Mouse (Mus musculus): ENCODE data around the gene Bub1b. TPM values are rescaled to one million over a fixed set of nuclear protein-coding genes. Genes with fewer than 3 reads are reported as not detected.

Gene Bub1b
- polyA plus RNA-seq, 1 experiment from 2014 or later: 10.7 TPM

Other genes with a start within 250 kb of the Bub1b start
- gene Gpr176, start 224.8 kb upstream of the Bub1b start, polyA plus RNA-seq (2015; fragmentation: Nextera tagmentation; extraction: Ambion mirVana): 6.5 and 6.8 TPM in 2 replicates
- gene Eif2ak4, start 209.6 kb upstream of the Bub1b start, polyA plus RNA-seq (2015; fragmentation: Nextera tagmentation; extraction: Ambion mirVana): 8.5 and 10.0 TPM in 2 replicates
- gene Srp14, start 118.5 kb upstream of the Bub1b start, polyA plus RNA-seq (2015; fragmentation: Nextera tagmentation; extraction: Ambion mirVana): 303 and 315 TPM in 2 replicates
- 3.3 and 4.3 TPM in 2 replicates for gene Bmf, start 48.5 kb upstream of the Bub1b start, polyA plus RNA-seq (2015; fragmentation: Nextera tagmentation; extraction: Ambion mirVana)
- gene Pak6, start 65.1 kb downstream of the Bub1b start, polyA plus RNA-seq (2015; fragmentation: Nextera tagmentation; extraction: Ambion mirVana): 67.8 and 69.1 TPM in 2 replicates
- not detected in 2 replicates for gene Ankrd63, start 105.8 kb downstream of the Bub1b start, polyA plus RNA-seq (2015; fragmentation: Nextera tagmentation; extraction: Ambion mirVana)
- gene Plcb2, start 130.2 kb downstream of the Bub1b start, polyA plus RNA-seq (2015; fragmentation: Nextera tagmentation; extraction: Ambion mirVana): 0.43 and 0.71 TPM in 2 replicates
- gene Inafm2, start 147.5 kb downstream of the Bub1b start, polyA plus RNA-seq (2015; fragmentation: Nextera tagmentation; extraction: Ambion mirVana): 20.5 and 21.6 TPM in 2 replicates
- gene Ccdc9b, start 164.4 kb downstream of the Bub1b start, polyA plus RNA-seq (2015; fragmentation: Nextera tagmentation; extraction: Ambion mirVana): 1.3 and 2.1 TPM in 2 replicates
- gene Phgr1, start 174.6 kb downstream of the Bub1b start, polyA plus RNA-seq (2015; fragmentation: Nextera tagmentation; extraction: Ambion mirVana): not detected in 2 replicates
- 65.5 and 75.2 TPM in 2 replicates for gene Disp2, start 181.5 kb downstream of the Bub1b start, polyA plus RNA-seq (2015; fragmentation: Nextera tagmentation; extraction: Ambion mirVana)
- gene Knstrn, start 215.8 kb downstream of the Bub1b start, polyA plus RNA-seq (2015; fragmentation: Nextera tagmentation; extraction: Ambion mirVana): 17.7 and 20.9 TPM in 2 replicates

All from midbrain, embryonic 15.5 days (tissue).